Mouse (Mus musculus): Measurements from ENCODE around the gene Mvp. TPM values are rescaled to one million over a fixed set of nuclear protein-coding genes. Genes with fewer than 3 reads are reported as not detected.

Gene Mvp
- polyA plus RNA-seq, 1 experiment from 2014 or later, result 3.3 TPM

GRCm38 (mm10) chr7:127023896-127024690 lies 9.7 kb upstream of the Mvp start:
- DNase-seq (ENCODE audit: extremely low spot score, low spot score), result no peak
- Histone ChIP-seq H3K27me3 (ENCODE audit: poor library complexity, severe bottlenecking) (no peaks in the 10 kb centered on the region), H3K4me3 (peak overlapping the region; percentile 92), H3K9me3 (no peaks in the 10 kb centered on the region), H3K36me3 (replicated peaks) (peaks cover 60% of the 10 kb centered on the region), H3K27ac (peak overlapping the region; percentile 100), H3K4me1 (peaks cover 77% of the 10 kb centered on the region)
- WGBS, result 40% methylated on average over 19 of the region's 19 CpGs

DNA sequence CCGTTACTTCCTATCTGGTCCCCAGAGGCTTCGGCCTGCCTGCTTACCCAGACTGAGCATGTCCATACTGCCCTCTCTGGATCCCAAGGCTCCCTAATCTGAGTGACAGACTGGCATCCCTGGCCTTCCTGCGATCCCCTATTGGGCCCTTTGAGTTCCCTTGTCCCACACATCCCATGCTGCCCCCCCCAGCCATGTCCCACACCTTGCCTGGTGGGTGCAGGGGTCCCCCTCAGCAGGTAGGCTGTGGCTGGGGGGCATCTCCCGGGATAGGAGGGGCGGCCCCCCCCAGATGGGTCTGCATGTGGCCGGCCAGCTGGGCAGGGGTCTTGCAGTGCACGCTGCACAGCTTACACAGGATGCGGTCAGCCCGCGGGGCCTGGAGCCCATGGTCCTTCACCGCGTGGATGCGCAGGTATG lies 8.9 kb upstream of the Mvp start:
- Histone ChIP-seq H3K27ac (peak overlapping the region; percentile 100), H3K9me3 (no peaks in the 10 kb centered on the region), H3K36me3 (replicated peaks) (peaks cover 52% of the 10 kb centered on the region), H3K4me3 (peak overlapping the region; percentile 92), H3K4me1 (peaks cover 80% of the 10 kb centered on the region), H3K27me3 (ENCODE audit: poor library complexity, severe bottlenecking) (no peaks in the 10 kb centered on the region)
- DNase-seq (ENCODE audit: extremely low spot score, low spot score), result no peak
- 80% methylated on average over 13 of the region's 13 CpGs for WGBS

DNA sequence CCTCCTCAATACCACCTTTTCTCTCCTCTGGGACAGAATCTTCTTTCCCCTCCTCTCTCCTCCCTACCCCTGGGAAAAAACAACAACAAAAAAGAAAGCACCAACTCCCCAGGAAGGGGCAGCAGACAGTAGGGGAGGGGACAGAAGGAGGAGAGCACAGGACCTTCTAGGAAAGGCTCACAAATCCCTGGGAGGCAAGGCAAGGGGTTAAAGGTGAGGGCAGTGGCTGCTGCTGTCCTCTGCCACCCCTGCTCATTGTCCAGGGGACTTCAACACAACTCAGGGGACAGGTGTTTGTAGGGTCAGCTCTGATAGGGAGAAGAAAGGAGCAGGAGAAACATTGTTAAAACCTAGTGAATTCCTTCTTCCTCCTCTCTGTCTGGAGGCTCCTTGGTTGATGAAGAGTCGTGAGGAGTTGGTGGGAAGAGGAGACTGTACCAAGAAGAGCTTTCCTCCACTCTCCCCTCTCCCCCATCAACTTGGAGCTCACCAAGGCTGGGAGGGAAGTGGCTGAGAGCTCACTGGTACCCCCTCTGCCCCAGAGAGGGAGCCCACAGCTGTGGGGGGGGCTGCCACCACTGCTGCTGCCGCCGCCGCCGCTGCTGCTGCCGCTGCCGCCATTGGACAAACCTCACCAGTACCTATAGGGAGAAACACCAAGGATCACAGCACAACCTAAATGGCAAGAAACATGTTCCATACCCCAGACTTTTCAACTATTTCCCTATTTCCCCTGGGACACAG lies 8.3 kb upstream of the Mvp start:
- H3K4me3 ChIP-seq, result peak overlapping the region; percentile 92
- peaks cover 80% of the 10 kb centered on the region for H3K4me1 ChIP-seq
- peak overlapping the region; percentile 100 for H3K27ac ChIP-seq
- no peak for DNase-seq (ENCODE audit: extremely low spot score, low spot score)
- H3K36me3 ChIP-seq (replicated peaks), result peaks cover 46% of the 10 kb centered on the region
- H3K27me3 ChIP-seq (ENCODE audit: poor library complexity, severe bottlenecking), result no peaks in the 10 kb centered on the region
- WGBS, result 85% methylated on average over 7 of the region's 7 CpGs
- no peaks in the 10 kb centered on the region for H3K9me3 ChIP-seq

- peaks cover 83% of the 10 kb centered on the region for H3K4me1 ChIP-seq
- peak overlapping the region; percentile 92 for H3K4me3 ChIP-seq
- WGBS, result 46% methylated on average over 5 of the region's 5 CpGs
- H3K27me3 ChIP-seq (ENCODE audit: poor library complexity, severe bottlenecking), result no peaks in the 10 kb centered on the region
- peak overlapping the region; percentile 100 for H3K27ac ChIP-seq
- H3K36me3 ChIP-seq (replicated peaks), result peaks cover 42% of the 10 kb centered on the region
- no peak for DNase-seq (ENCODE audit: extremely low spot score, low spot score)
- no peaks in the 10 kb centered on the region for H3K9me3 ChIP-seq
These were observed 7.4 kb upstream of the Mvp start for GRCm38 (mm10) chr7:127021563-127022527.

- Histone ChIP-seq H3K36me3 (replicated peaks) (peaks cover 42% of the 10 kb centered on the region), H3K27me3 (ENCODE audit: poor library complexity, severe bottlenecking) (no peaks in the 10 kb centered on the region), H3K4me1 (peaks cover 90% of the 10 kb centered on the region), H3K27ac (peak within 1 kb of the TSS; percentile 100), H3K4me3 (peak within 1 kb of the TSS; percentile 92), H3K9me3 (no peaks in the 10 kb centered on the region)
- 1% methylated on average over 37 of the region's 37 CpGs for WGBS
- DNase-seq (ENCODE audit: extremely low spot score, low spot score), result peak; percentile 73
These were observed 6.6 kb upstream of the Mvp start, which contains the start of the genes Gm42742 and Prrt2 for GRCm38 (mm10) chr7:127020901-127021562. Gene Gm42742, minus strand, starts transcription at chr7:127021097. Gene Prrt2, minus strand, starts transcription at chr7:127021211.

DNA sequence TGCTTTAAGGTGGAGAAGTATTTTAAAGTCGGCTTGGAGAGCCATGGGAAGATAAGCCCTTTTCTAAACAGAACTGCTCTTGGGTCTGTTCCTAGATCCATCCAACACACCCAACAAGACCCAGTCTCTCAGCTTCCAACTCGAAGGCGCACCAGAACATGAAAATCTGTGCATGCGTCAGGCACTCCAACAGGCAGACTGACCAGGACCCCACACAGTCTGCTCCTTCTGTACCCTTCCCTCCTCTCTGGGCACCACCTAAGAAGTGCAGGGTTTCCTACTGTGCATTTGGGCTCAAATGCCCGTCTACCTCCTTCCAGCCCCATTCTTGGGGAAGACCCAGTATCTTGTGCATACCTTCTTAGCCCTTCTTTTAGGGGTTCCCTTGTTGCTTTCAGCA lies 6.1 kb upstream of the Mvp start:
- no peak for DNase-seq (ENCODE audit: extremely low spot score, low spot score)
- Histone ChIP-seq H3K27me3 (ENCODE audit: poor library complexity, severe bottlenecking) (no peaks in the 10 kb centered on the region), H3K36me3 (replicated peaks) (peaks cover 43% of the 10 kb centered on the region), H3K27ac (peak overlapping the region; percentile 100), H3K9me3 (no peaks in the 10 kb centered on the region), H3K4me3 (peak overlapping the region; percentile 92), H3K4me1 (peaks cover 95% of the 10 kb centered on the region)
- 45% methylated on average over 5 of the region's 5 CpGs for WGBS

DNA sequence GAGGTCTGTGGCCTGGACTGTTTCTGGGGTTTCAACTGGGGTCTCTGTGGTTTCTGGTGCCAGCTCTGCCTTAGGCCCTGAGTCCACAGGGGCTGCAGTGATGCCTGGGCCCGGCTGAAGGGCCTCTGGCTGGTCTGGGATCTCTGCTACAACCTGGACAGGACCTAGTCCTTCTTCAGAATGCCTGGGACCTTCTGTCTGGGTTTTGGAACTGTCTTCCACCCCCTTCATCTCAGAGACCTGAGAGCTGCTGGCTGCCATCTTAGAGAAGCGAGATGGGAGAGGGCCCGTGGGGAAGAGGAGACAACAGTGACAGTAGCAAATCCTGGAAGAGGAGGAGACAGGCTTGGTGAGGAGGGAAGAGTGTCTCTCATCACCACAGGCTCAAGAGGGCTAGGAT lies 5.6 kb upstream of the Mvp start:
- WGBS, result 67% methylated on average over 3 of the region's 3 CpGs
- H3K27ac ChIP-seq, result peak overlapping the region; percentile 100
- DNase-seq (ENCODE audit: extremely low spot score, low spot score), result no peak
- H3K4me3 ChIP-seq, result peak overlapping the region; percentile 92
- no peaks in the 10 kb centered on the region for H3K9me3 ChIP-seq
- no peaks in the 10 kb centered on the region for H3K27me3 ChIP-seq (ENCODE audit: poor library complexity, severe bottlenecking)
- H3K4me1 ChIP-seq, result peaks cover 96% of the 10 kb centered on the region
- H3K36me3 ChIP-seq (replicated peaks), result peaks cover 43% of the 10 kb centered on the region

DNA sequence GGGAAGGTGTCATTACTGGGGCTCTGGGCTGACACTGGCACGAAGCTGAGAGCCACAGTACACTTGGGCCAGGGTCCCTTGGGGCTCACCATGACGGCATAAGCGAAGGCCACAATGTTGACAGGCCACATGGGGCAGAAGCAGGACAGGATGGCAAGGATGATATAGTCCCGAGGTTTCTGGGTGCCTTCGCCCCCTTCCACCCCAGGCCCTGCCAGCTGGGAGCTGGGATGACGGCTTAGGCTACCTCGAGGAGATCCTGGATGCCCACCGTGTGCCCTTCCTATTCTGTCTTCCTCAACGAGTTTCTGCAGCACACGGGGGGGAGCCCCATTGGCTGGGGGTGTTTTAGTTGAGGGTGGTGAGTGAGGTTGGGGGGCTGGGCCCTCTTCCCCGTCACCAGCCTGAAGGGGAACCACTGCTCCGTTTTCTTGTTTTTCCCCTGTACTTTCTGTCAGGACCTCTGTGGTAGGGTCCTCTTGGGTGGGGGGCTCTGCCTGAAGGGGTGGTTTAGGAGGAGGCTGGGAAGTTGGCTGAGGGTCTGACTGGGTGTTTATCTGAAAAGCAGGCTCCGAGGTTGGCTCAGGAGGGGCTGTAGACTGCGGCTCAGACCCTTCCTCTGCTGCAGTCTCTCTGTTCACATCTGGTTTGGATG lies 5.0 kb upstream of the Mvp start:
- DNase-seq (ENCODE audit: extremely low spot score, low spot score), result no peak
- Histone ChIP-seq H3K4me3 (peak overlapping the region; percentile 92), H3K27ac (peak overlapping the region; percentile 100), H3K9me3 (no peaks in the 10 kb centered on the region), H3K4me1 (peaks cover 96% of the 10 kb centered on the region), H3K27me3 (ENCODE audit: poor library complexity, severe bottlenecking) (no peaks in the 10 kb centered on the region), H3K36me3 (replicated peaks) (peaks cover 43% of the 10 kb centered on the region)
- WGBS, result 83% methylated on average over 14 of the region's 14 CpGs

GRCm38 (mm10) chr7:127018416-127019305 lies 4.2 kb upstream of the Mvp start:
- H3K27me3 ChIP-seq (ENCODE audit: poor library complexity, severe bottlenecking), result no peaks in the 10 kb centered on the region
- WGBS, result 90% methylated on average over 15 of the region's 15 CpGs
- peak overlapping the region; percentile 92; the same call in 1 of the 2 replicates for H3K4me3 ChIP-seq
- no peaks in the 10 kb centered on the region for H3K9me3 ChIP-seq
- DNase-seq (ENCODE audit: extremely low spot score, low spot score), result no peak
- peak overlapping the region; percentile 100 for H3K27ac ChIP-seq
- peaks cover 93% of the 10 kb centered on the region for H3K4me1 ChIP-seq
- peaks cover 43% of the 10 kb centered on the region for H3K36me3 ChIP-seq (replicated peaks)

- Histone ChIP-seq H3K27me3 (ENCODE audit: poor library complexity, severe bottlenecking) (no peaks in the 10 kb centered on the region), H3K4me3 (peak overlapping the region; percentile 76; the same call in 1 of the 2 replicates), H3K4me1 (peaks cover 86% of the 10 kb centered on the region), H3K9me3 (no peaks in the 10 kb centered on the region), H3K27ac (peak overlapping the region; percentile 100), H3K36me3 (replicated peaks) (peaks cover 43% of the 10 kb centered on the region)
- 70% methylated on average over 6 of the region's 6 CpGs for WGBS
- no peak for DNase-seq (ENCODE audit: extremely low spot score, low spot score)
These were observed 3.5 kb upstream of the Mvp start for GRCm38 (mm10) chr7:127017950-127018345.

Data from forebrain, embryonic 10.5 days (tissue).